Mouse (Mus musculus) forebrain, embryonic 16.5 days (tissue): ENCODE data around the gene Prdx6b. TPM values are rescaled to one million over a fixed set of nuclear protein-coding genes. Genes with fewer than 3 reads are reported as not detected.

ENCODE experiments used
- polyA plus RNA-seq: library from polyadenylated mRNA; unstranded; fragments of >200 nt; fragmentation: Nextera tagmentation; extraction: Ambion mirVana; gene quantifications from 2 replicates; pipeline ENCODE4 v1.2.1, GENCODE M21; 2015

Prdx6b gene
- polyA plus RNA-seq, 1 experiment from 2014 or later = not detected

Other genes starting within 250 kb of the Prdx6b start
- gene Pde1a, start 163.0 kb upstream of the Prdx6b start, polyA plus RNA-seq = 17.4 and 20.3 TPM in 2 replicates
- 58.9 and 61.4 TPM in 2 replicates for gene Dnajc10, start 23.0 kb downstream of the Prdx6b start, polyA plus RNA-seq
- gene Frzb, start 155.2 kb downstream of the Prdx6b start, polyA plus RNA-seq = 4.2 and 5.2 TPM in 2 replicates